Mouse (Mus musculus) kidney, adult 2 months (tissue): Measurements from ENCODE around the gene Rps6. TPM values are rescaled to one million over a fixed set of nuclear protein-coding genes. Genes with fewer than 3 reads are reported as not detected.
A peak's percentile ranks its signal among the peaks of the same experiment; 100 is the strongest.

Experiments
- DNase-seq: peaks from one replicate; pipeline ENCODE4 v3.0.0; 2021
- H3K27ac ChIP-seq: fragments of 200-500 bp; 2 replicates; pipeline ENCODE4 v1.5.1; 2012; ENCODE audit warnings: low read depth, low read length, control low read depth, inconsistent platforms; ENCODE audit not compliant: insufficient read depth
- H3K27me3 ChIP-seq: fragments of 200-500 bp; replicated peaks from 2 replicates; pipeline ENCODE4 v1.6.1; 2012; ENCODE audit warnings: mild to moderate bottlenecking, moderate library complexity, low read length, inconsistent platforms; ENCODE audit not compliant: control insufficient read depth, insufficient read depth
- H3K36me3 ChIP-seq: fragments of 200-500 bp; 2 replicates; pipeline ENCODE4 v1.6.1; 2012; ENCODE audit warnings: mild to moderate bottlenecking, moderate library complexity, low read length, inconsistent platforms; ENCODE audit not compliant: control insufficient read depth, insufficient read depth
- H3K4me1 ChIP-seq: fragments of 200-500 bp; 2 replicates; pipeline ENCODE4 v1.6.1; 2011; ENCODE audit warnings: low read length; ENCODE audit not compliant: control insufficient read depth, insufficient read depth
- H3K4me3 ChIP-seq: fragments of 200-500 bp; 2 replicates; pipeline ENCODE4 v1.5.1; 2011; ENCODE audit warnings: mild to moderate bottlenecking, low read depth, low read length, control low read depth; ENCODE audit not compliant: insufficient read depth
- CTCF ChIP-seq: fragments of 200-500 bp; conservative IDR thresholded peaks from 2 replicates; pipeline ENCODE4 v1.5.1; 2011; ENCODE audit warnings: low read depth, mild to moderate bottlenecking, control low read depth, low read length, moderate library complexity, mixed read lengths; ENCODE audit not compliant: insufficient read depth, insufficient read length
- POLR2A ChIP-seq: fragments of 200-500 bp; IDR thresholded peaks from one replicate; pipeline ENCODE4 v1.6.1; 2011; ENCODE audit warnings: low read depth, low read length, control low read depth
- WGBS: fragments of 180-500 bp; shearing (Covaris S2); methylation state at CpG from one replicate; pipeline ENCODE4 v1.1.7; 2018; 5-methylcytosine and 5-hydroxymethylcytosine counted together
- polyA plus RNA-seq: library from polyadenylated mRNA; depleted of rRNA; stranded (reverse); fragments of >200 nt; gene quantifications from 2 replicates; pipeline ENCODE4 v1.2.3, GENCODE M21; 2012

Gene Rps6
- polyA plus RNA-seq, 1 experiment = 521 TPM

DNA sequence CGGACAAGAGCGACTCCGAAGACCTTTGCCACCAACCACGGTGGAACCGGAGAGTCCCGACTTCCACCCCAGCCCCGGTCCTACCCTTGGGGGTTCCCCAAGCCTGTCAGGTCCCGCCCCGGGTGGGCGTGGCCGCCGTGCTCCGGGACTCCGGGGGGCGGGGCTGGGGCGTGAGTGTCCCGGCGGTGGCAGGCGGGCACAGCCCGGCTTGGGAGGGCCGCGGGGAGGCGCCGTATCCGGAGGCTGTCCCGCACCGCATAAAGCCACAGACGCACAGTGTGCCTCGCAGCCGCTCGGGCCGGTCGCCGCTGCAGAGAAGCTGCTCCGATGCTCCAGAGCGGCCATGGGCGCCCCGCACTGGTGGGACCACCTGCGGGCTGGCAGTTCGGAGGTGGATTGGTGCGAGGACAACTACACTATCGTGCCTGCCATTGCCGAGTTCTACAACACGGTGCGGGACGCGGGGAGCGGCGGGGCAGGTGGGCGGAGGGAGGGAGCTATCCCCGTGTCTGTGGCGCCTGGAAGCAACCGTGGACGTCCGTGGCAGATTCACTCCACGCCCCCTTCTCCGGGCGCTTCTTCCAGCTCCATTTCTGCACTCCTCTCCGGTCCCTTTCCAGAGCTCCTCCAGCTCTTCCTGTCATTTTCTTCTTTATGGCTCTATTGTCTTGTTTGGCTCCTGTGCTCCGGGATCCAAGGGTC is 17.1 kb upstream of the Rps6 start, which contains the start of gene Acer2:
Gene Acer2 (plus strand): TSS at position 251 of the 702 bp plus-strand sequence.
- Histone ChIP-seq H3K4me1 (no peaks in the 10 kb centered on the region), H3K27ac (peak within 1 kb of the TSS; percentile 54), H3K4me3 (peak within 1 kb of the TSS; percentile 99), H3K36me3 (no peaks in the 10 kb centered on the region), H3K27me3 (no peaks in the 10 kb centered on the region)
- DNase-seq = peak; percentile 97
- 1% methylated on average over 60 of the region's 60 CpGs for WGBS
- no peak for TF ChIP-seq CTCF
- TF ChIP-seq POLR2A = peak; percentile 94

DNA sequence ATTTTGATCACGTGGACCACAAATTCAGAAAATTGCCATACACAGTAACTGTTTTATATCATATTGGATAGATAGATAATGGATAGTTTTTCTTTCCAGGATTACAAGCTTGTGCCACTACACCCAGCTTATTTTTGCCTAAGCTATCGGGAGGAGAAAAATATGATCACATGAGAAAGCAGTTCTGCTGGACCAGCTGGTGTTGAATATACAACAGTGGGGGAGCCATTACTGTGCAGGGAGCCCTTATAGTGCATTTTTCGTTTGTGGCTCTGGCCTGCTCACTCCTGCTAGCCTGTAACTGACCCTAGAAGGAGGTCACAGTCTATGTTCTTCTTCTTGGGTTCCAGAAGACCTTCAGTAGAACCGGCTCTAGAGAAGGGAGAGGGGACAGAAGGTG is 15.9 kb upstream of the Rps6 start:
- DNase-seq = no peak
- H3K27me3 ChIP-seq = no peaks in the 10 kb centered on the region
- 65% methylated on average over 4 of the region's 4 CpGs for WGBS
- TF ChIP-seq POLR2A (no peak), CTCF (no peak)
- no peaks in the 10 kb centered on the region for H3K36me3 ChIP-seq
- no peaks in the 10 kb centered on the region for H3K4me1 ChIP-seq
- H3K27ac ChIP-seq = no peak overlapping the region
- no peak overlapping the region for H3K4me3 ChIP-seq

DNA sequence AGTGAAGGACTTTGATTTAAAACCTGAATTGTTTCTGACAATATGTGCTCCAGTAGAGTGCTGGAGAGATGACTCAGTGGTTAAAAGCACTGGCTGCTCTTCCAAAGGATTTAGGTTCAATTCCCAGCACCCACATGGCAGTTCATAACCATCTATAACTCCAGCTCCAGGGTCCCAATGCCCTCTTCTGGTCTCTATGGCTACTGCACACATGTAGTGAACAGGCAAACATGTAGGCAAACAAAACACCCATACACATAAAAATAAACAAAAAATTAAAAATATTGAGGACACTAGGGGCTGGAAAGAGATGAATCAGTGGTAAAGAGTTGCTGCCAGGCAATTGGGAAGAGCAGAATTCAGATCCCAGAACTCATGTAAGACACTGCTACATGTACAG is 14.8 kb upstream of the Rps6 start:
- Histone ChIP-seq H3K4me3 (no peak overlapping the region), H3K4me1 (no peaks in the 10 kb centered on the region), H3K27ac (no peak overlapping the region), H3K36me3 (no peaks in the 10 kb centered on the region), H3K27me3 (no peaks in the 10 kb centered on the region)
- TF ChIP-seq POLR2A = no peak
- TF ChIP-seq CTCF = no peak
- DNase-seq = no peak

DNA sequence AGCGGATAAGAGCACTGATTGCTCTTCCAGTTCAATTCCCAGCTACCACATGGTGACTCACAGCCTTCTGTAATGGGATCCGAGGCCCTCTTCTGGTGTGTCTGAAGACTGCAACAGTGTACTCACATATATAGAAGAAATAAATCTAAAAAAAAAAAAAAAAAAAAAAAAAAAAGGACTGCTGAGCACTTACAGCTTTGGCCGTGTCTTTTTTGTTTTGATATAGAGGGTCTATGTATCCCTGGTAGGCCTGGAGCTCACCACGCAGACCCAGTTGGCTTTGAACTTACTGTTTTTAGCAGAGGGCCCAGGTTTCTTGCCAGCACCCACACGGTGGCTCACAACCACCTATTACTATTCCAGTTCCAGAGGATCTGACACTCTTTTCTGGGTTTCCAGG is 6.9 kb upstream of the Rps6 start:
- Histone ChIP-seq H3K36me3 (no peaks in the 10 kb centered on the region), H3K27ac (no peak overlapping the region)

DNA sequence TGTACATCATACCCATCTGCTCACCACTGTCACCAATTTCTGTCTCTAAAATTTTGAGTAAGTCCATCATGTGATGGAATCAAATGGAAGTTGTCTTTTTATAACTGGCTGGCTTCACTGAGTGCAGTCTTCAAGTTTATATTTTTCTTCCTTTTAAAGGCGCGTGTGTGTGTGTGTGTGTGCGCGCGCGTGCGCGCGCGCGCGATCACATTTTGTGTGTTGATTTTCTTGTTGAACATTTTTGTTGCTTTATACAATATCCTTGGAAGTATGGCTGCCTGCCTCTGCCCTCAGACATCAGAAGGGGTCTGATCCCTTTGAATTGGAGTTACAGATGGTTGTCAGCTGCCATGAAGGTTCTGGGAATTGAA is 843 bp upstream of the Rps6 start:
- Histone ChIP-seq H3K4me1 (peaks cover 3% of the 10 kb centered on the region; the same call in 1 of the 2 replicates), H3K4me3 (no peak overlapping the region), H3K27me3 (no peaks in the 10 kb centered on the region), H3K36me3 (peaks cover 9% of the 10 kb centered on the region; the same call in 1 of the 2 replicates), H3K27ac (no peak overlapping the region)
- no peak for DNase-seq
- 64% methylated on average over 12 of the region's 12 CpGs for WGBS
- no peak for TF ChIP-seq CTCF
- no peak for TF ChIP-seq POLR2A

More for the DNA sequence above, 6.9 kb upstream of the Rps6 start:
- no peaks in the 10 kb centered on the region for H3K4me1 ChIP-seq
- no peak overlapping the region for H3K4me3 ChIP-seq
- no peak for DNase-seq
- no peaks in the 10 kb centered on the region for H3K27me3 ChIP-seq
- no peak for TF ChIP-seq CTCF
- no peak for TF ChIP-seq POLR2A
- WGBS = 82% methylated on average over 5 of the region's 5 CpGs

DNA sequence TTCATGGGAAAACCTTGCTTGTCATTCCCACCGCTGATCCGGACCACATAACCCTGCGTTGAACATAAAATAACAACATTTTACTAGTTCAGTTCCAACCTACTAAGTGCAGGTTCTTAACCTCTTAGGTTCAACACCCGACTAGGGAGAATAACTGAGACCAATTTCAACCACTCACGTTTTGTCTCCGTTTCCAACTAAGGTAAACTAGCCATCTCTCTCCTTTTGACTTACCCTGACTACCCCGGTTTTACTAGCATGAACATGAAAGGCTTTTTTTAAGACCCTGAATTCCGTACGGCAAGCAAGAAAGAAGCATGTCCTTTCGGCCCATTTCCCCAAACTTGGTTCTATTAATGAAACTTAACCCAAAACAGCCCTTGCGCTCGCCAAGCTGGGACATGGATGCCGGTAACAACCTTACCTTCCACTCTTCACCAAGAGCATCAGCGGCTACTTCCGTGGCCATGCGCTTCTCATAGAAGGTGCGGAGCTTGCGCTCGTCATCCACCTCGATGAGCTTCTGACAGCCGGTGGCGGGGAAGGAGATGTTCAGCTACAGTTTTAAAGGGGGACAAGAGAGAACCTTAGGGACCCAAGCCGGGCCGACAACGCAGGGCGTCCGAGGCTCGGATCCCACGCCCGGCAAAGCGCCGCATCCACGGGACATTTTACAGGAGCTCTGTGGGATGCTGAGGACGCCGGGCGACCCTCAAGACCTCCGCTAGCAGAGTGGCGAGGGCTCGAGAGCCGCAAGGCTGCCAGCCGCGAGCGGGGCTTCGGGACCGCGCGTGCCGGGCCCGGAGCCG is 704 bp downstream of the Rps6 start:
- Histone ChIP-seq H3K27ac (peak overlapping the region; percentile 89), H3K27me3 (no peaks in the 10 kb centered on the region), H3K36me3 (peaks cover 12% of the 10 kb centered on the region), H3K4me3 (peak overlapping the region; percentile 75), H3K4me1 (peaks cover 3% of the 10 kb centered on the region; the same call in 1 of the 2 replicates)
- TF ChIP-seq CTCF = no peak
- no peak for TF ChIP-seq POLR2A
- under 1% methylated on average over 50 of the region's 50 CpGs for WGBS
- no peak for DNase-seq
